Mouse (Mus musculus): ENCODE data around the gene Ltbp1. TPM values are rescaled to one million over a fixed set of nuclear protein-coding genes. Genes with fewer than 3 reads are reported as not detected.
A peak's percentile ranks its signal among the peaks of the same experiment; 100 is the strongest.

The Ltbp1 gene
- total RNA-seq (2021) (10 to 100 TPM; 39.9 to 40.4 TPM), polyA plus RNA-seq (2012; rRNA removed) (17.2 and 27.9 TPM in 2 replicates)
- long read RNA-seq, full-length matches to known transcripts = 2 of 13 reads
- long read RNA-seq, partial matches to known transcripts = 7 of 13 reads
- long read RNA-seq, other reads (novel, unspliced or antisense) = 4 of 13 reads

GRCm38 (mm10) chr17:75005281-75005684 lies at the start of gene Ltbp1:
Gene Ltbp1 (plus strand): TSS chr17:75005568.
- TF ChIP-seq POLR2A (IDR thresholded peaks at IDR 0.05; ENCODE audit: insufficient read depth, low read depth, low read length) (peak; percentile 84), CTCF (IDR thresholded peaks at IDR 0.05) (no peak), EP300 (IDR thresholded peaks at IDR 0.05; ENCODE audit: insufficient read depth, low read depth, low read length) (no peak)
- Histone ChIP-seq H3K27ac (peak within 1 kb of the TSS; percentile 90), H3K9ac (ENCODE audit: low read depth, low read length) (peak within 1 kb of the TSS; percentile 95), H3K79me2 (replicated peaks; ENCODE audit: control insufficient read depth, insufficient read depth, low read length) (no peaks in the 10 kb centered on the region), H3K4me3 (peak within 1 kb of the TSS; percentile 93), H3K4me1 (ENCODE audit: control insufficient read depth, insufficient read depth, low read length) (no peaks in the 10 kb centered on the region), H3K27me3 (ENCODE audit: control insufficient read depth, insufficient read depth, low read length) (no peaks in the 10 kb centered on the region), H3K36me3 (ENCODE audit: control insufficient read depth, insufficient read depth, low read length) (no peaks in the 10 kb centered on the region)
- WGBS = under 1% methylated on average over 27 of the region's 27 CpGs
- peak in 1 of 2 experiments; percentile 84 for DNase-seq
- intact Hi-C loops (cut with DNase I) = loop anchor here (1.0 kb wide), 1 partner anchor 194 kb away; no protein-coding TSS in a partner anchor

- Histone ChIP-seq H3K9ac (ENCODE audit: low read depth, low read length) (no peak overlapping the region), H3K27ac (no peak overlapping the region), H3K4me1 (ENCODE audit: control insufficient read depth, insufficient read depth, low read length) (no peaks in the 10 kb centered on the region), H3K36me3 (ENCODE audit: control insufficient read depth, insufficient read depth, low read length) (no peaks in the 10 kb centered on the region), H3K79me2 (replicated peaks; ENCODE audit: control insufficient read depth, insufficient read depth, low read length) (no peaks in the 10 kb centered on the region), H3K27me3 (ENCODE audit: control insufficient read depth, insufficient read depth, low read length) (no peaks in the 10 kb centered on the region), H3K4me3 (no peak overlapping the region)
- intact Hi-C loops (cut with DNase I) = no loop called here
- 65% methylated on average over 6 of the region's 6 CpGs for WGBS
- DNase-seq = no peak
- TF ChIP-seq EP300 (IDR thresholded peaks at IDR 0.05; ENCODE audit: insufficient read depth, low read depth, low read length) = no peak
- TF ChIP-seq POLR2A (IDR thresholded peaks at IDR 0.05; ENCODE audit: insufficient read depth, low read depth, low read length) = no peak
- TF ChIP-seq CTCF (IDR thresholded peaks at IDR 0.05) = no peak
Measured at GRCm38 (mm10) chr17:74959481-74960245, 45.7 kb upstream of the Ltbp1 start.

- WGBS = 89% methylated on average over 8 of the region's 8 CpGs
- DNase-seq = no peak
- no peak overlapping the region for H3K4me3 ChIP-seq
- no peak overlapping the region for H3K9ac ChIP-seq (ENCODE audit: low read depth, low read length)
- no peak overlapping the region for H3K27ac ChIP-seq
- no peaks in the 10 kb centered on the region for H3K27me3 ChIP-seq (ENCODE audit: control insufficient read depth, insufficient read depth, low read length)
- H3K4me1 ChIP-seq (ENCODE audit: control insufficient read depth, insufficient read depth, low read length) = no peaks in the 10 kb centered on the region
- no peak for TF ChIP-seq CTCF (IDR thresholded peaks at IDR 0.05)
- no peak for TF ChIP-seq POLR2A (IDR thresholded peaks at IDR 0.05; ENCODE audit: insufficient read depth, low read depth, low read length)
- TF ChIP-seq EP300 (IDR thresholded peaks at IDR 0.05; ENCODE audit: insufficient read depth, low read depth, low read length) = no peak
- H3K79me2 ChIP-seq (replicated peaks; ENCODE audit: control insufficient read depth, insufficient read depth, low read length) = no peaks in the 10 kb centered on the region
- intact Hi-C loops (cut with DNase I) = no loop called here
- H3K36me3 ChIP-seq (ENCODE audit: control insufficient read depth, insufficient read depth, low read length) = no peaks in the 10 kb centered on the region
Measured at GRCm38 (mm10) chr17:74963222-74963621, 42.1 kb upstream of the Ltbp1 start.

- no peak for DNase-seq
Measured at GRCm38 (mm10) chr17:74963861-74964260, 41.5 kb upstream of the Ltbp1 start.

GRCm38 (mm10) chr17:74967298-74967848 lies 38.0 kb upstream of the Ltbp1 start:
- intact Hi-C loops (cut with DNase I) = no loop called here
- Histone ChIP-seq H3K4me1 (ENCODE audit: control insufficient read depth, insufficient read depth, low read length) (no peaks in the 10 kb centered on the region), H3K27me3 (ENCODE audit: control insufficient read depth, insufficient read depth, low read length) (no peaks in the 10 kb centered on the region), H3K4me3 (no peak overlapping the region), H3K36me3 (ENCODE audit: control insufficient read depth, insufficient read depth, low read length) (no peaks in the 10 kb centered on the region), H3K79me2 (replicated peaks; ENCODE audit: control insufficient read depth, insufficient read depth, low read length) (no peaks in the 10 kb centered on the region), H3K9ac (ENCODE audit: low read depth, low read length) (no peak overlapping the region), H3K27ac (no peak overlapping the region)
- no peak for DNase-seq
- no peak for TF ChIP-seq POLR2A (IDR thresholded peaks at IDR 0.05; ENCODE audit: insufficient read depth, low read depth, low read length)
- no peak for TF ChIP-seq EP300 (IDR thresholded peaks at IDR 0.05; ENCODE audit: insufficient read depth, low read depth, low read length)
- no peak for TF ChIP-seq CTCF (IDR thresholded peaks at IDR 0.05)
- WGBS = 81% methylated on average over 7 of the region's 7 CpGs

More at GRCm38 (mm10) chr17:74963861-74964260, 41.5 kb upstream of the Ltbp1 start:
- no peak overlapping the region for H3K4me3 ChIP-seq
- no peaks in the 10 kb centered on the region for H3K4me1 ChIP-seq (ENCODE audit: control insufficient read depth, insufficient read depth, low read length)
- no peaks in the 10 kb centered on the region for H3K27me3 ChIP-seq (ENCODE audit: control insufficient read depth, insufficient read depth, low read length)
- intact Hi-C loops (cut with DNase I) = no loop called here
- no peak overlapping the region for H3K27ac ChIP-seq
- no peaks in the 10 kb centered on the region for H3K36me3 ChIP-seq (ENCODE audit: control insufficient read depth, insufficient read depth, low read length)
- 90% methylated on average over 3 of the region's 3 CpGs for WGBS
- no peaks in the 10 kb centered on the region for H3K79me2 ChIP-seq (replicated peaks; ENCODE audit: control insufficient read depth, insufficient read depth, low read length)
- no peak overlapping the region for H3K9ac ChIP-seq (ENCODE audit: low read depth, low read length)
- no peak for TF ChIP-seq EP300 (IDR thresholded peaks at IDR 0.05; ENCODE audit: insufficient read depth, low read depth, low read length)
